Mouse (Mus musculus) testis, adult 2 months (tissue): ENCODE data around the gene Gm47996.

ENCODE experiments used
- CTCF ChIP-seq: fragments of 200-500 bp; IDR thresholded peaks from 2 replicates; pipeline ENCODE4 v1.5.1; 2012; ENCODE audit warnings: low read depth, mild to moderate bottlenecking, inconsistent platforms, low read length, moderate library complexity; ENCODE audit not compliant: control insufficient read depth, insufficient read depth, insufficient replicate concordance
- POLR2A ChIP-seq: fragments of 200-500 bp; IDR thresholded peaks from 2 replicates; pipeline ENCODE4 v1.6.1; 2012; ENCODE audit warnings: low read depth, mild to moderate bottlenecking, inconsistent platforms, low read length, moderate library complexity; ENCODE audit not compliant: control insufficient read depth

- no peak for TF ChIP-seq POLR2A
- no peak for TF ChIP-seq CTCF
These were observed 17.6 kb downstream of the Gm47996 start for GRCm38 (mm10) chr1:151227506-151227905.
